ENCODE assay signal across 8 mouse cellular contexts in the genomic region with DNA sequence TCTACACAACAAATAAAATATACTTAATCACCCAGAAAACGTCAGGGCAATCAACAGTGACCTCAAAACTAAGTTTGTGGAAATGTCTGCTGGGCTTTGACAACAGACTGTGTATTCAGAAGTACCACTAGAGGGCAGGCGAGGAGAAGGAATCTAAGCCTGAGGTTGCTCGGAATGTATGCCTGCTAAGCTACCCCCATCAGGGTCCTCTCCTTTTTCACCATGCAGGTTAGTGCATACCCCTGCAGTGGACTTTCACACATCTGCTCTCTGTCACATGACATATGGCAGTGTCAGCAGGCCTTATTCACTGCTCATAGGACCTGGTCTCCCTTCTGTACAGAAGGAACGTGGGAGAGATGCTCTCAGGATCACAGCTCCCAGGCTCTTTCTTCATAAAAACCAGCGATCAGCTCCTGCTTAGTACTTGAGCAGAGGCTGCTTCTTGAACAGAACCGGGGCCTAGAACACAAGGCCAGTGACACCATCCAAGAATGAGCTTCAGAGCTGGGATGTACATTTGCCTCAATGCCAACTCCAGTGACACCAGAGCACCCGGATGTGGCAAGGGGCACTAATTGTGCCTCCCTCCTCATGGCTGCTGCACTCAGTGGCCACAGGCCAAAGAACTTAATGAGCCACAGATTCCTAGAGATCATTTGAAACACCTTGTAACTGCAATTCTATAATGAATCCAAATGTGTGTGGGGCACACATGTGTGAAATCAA.
DNase-seq lines count a peak whose midpoint lies in the region; ATAC-seq and TF ChIP-seq lines count a peak whose summit lies in the region.

No protein-coding gene starts in this region.

- ATAC-seq in G1E (ENCODE audit: extremely low read depth, insufficient number of reproducible peaks, low FRiP score, poor library complexity, severe bottlenecking), result no peak
- 0 out of 2 replicates have a peak, but pooled peaks have one; percentile 60 for ATAC-seq in heart, embryonic 16.5 days (replicated peaks; ENCODE audit: extremely low read depth, insufficient read depth, low FRiP score)
- peak; percentile 50; the same call in 1 of the 2 replicates for ATAC-seq in lung, postnatal 0 days

- no peaks in the 10 kb centered on the region for H3K9me3 ChIP-seq in G1E (replicated peaks)
- H3K9me3 ChIP-seq in heart, embryonic 16.5 days (replicated peaks; ENCODE audit: control insufficient read depth, low read length), result no peaks in the 10 kb centered on the region
- no peaks in the 10 kb centered on the region for H3K9me3 ChIP-seq in lung, postnatal 0 days (ENCODE audit: low read length)

- no peaks in the 10 kb centered on the region for H3K27me3 ChIP-seq in G1E (ENCODE audit: insufficient read depth, low read length)
- H3K27me3 ChIP-seq in heart, embryonic 16.5 days (ENCODE audit: control insufficient read depth, insufficient read depth, low read length), result no peaks in the 10 kb centered on the region
- H3K27me3 ChIP-seq in lung, postnatal 0 days (replicated peaks; ENCODE audit: insufficient read depth, low read length), result no peaks in the 10 kb centered on the region

- no peak overlapping the region for H3K4me3 ChIP-seq in G1E (ENCODE audit: low read depth, low read length)
- no peak overlapping the region for H3K4me3 ChIP-seq in heart, embryonic 16.5 days (ENCODE audit: low read length)
- no peak overlapping the region for H3K4me3 ChIP-seq in lung, postnatal 0 days (ENCODE audit: low read depth, low read length)

- 32% methylated on average over 7 of the region's 7 CpGs for WGBS in heart, embryonic 16.5 days
- 34% methylated on average over 7 of the region's 7 CpGs for WGBS in lung, postnatal 0 days

- H3K4me2 ChIP-seq in heart, embryonic 16.5 days (ENCODE audit: low read depth, low read length), result no peak overlapping the region
- no peak overlapping the region for H3K4me2 ChIP-seq in lung, postnatal 0 days (replicated peaks; ENCODE audit: low read depth, low read length)

- no peaks in the 10 kb centered on the region for H3K36me3 ChIP-seq in G1E (replicated peaks)
- H3K36me3 ChIP-seq in heart, embryonic 16.5 days (ENCODE audit: control insufficient read depth, insufficient read depth), result no peaks in the 10 kb centered on the region
- no peaks in the 10 kb centered on the region for H3K36me3 ChIP-seq in lung, postnatal 0 days (ENCODE audit: insufficient read depth, low read length)

- no peak overlapping the region for H3K9ac ChIP-seq in heart, embryonic 16.5 days (ENCODE audit: low read length)
- H3K9ac ChIP-seq in lung, postnatal 0 days (replicated peaks; ENCODE audit: low read depth), result no peak overlapping the region

- TF ChIP-seq CTCF in G1E (IDR thresholded peaks at IDR 0.05; ENCODE audit: low read depth, low read length), result 0 out of 2 replicates have a peak, but pooled peaks have one; percentile 19
- peak; percentile 91 for TF ChIP-seq CTCF in lung, postnatal 0 days (IDR thresholded peaks at IDR 0.05)

- TF ChIP-seq EP300 in lung, postnatal 0 days (IDR thresholded peaks at IDR 0.05), result no peak

- no peak overlapping the region for H3K27ac ChIP-seq in heart, embryonic 16.5 days (ENCODE audit: low read length)
- H3K27ac ChIP-seq in lung, postnatal 0 days (ENCODE audit: low read length), result no peak overlapping the region

- no peaks in the 10 kb centered on the region for H3K4me1 ChIP-seq in G1E (ENCODE audit: insufficient read depth, low read depth, low read length)
- peaks cover 2% of the 10 kb centered on the region; the same call in 1 of the 2 replicates for H3K4me1 ChIP-seq in heart, embryonic 16.5 days (ENCODE audit: control insufficient read depth, insufficient read depth, low read length)
- peaks cover 3% of the 10 kb centered on the region; the same call in 1 of the 2 replicates for H3K4me1 ChIP-seq in lung, postnatal 0 days (ENCODE audit: insufficient read depth, low read depth, low read length)

- DNase-seq in adrenal gland, adult 2 months, result peak; percentile 30
- DNase-seq in adrenal gland, postnatal 4 days (ENCODE audit: low spot score in 2 of 2), result no peak
- DNase-seq in G1E (ENCODE audit: low spot score), result no peak
- peak; percentile 26 to 31 for DNase-seq in cerebellum, postnatal 36 days
- peak; percentile 27 to 68 for DNase-seq in kidney, postnatal 36 days
- DNase-seq in lung, postnatal 0 days (ENCODE audit: low spot score), result peak; percentile 75
- DNase-seq in retina, postnatal 1 day, result peak; percentile 82

Comparison
In these comparisons a context has a peak if more than half of its experiments do, and no peak if none do; other contexts are left out.
1. DNase-seq: peak in adrenal gland, adult 2 months (single experiment), cerebellum, postnatal 36 days (2 of 2), kidney, postnatal 36 days (2 of 2), lung, postnatal 0 days (single experiment) and retina, postnatal 1 day (single experiment); none in adrenal gland, postnatal 4 days (0 of 2) and G1E (single experiment).